Mouse (Mus musculus) stomach, embryonic 15.5 days (tissue): ENCODE data around the gene Myh3. TPM values are rescaled to one million over a fixed set of nuclear protein-coding genes. Genes with fewer than 3 reads are reported as not detected.

ENCODE experiments used
- ATAC-seq: fragments of 200-750 bp; cut with Nextera tagmentation; 2 replicates; pipeline ENCODE4 v1.8.0; 2017; ENCODE audit warnings: low read depth, moderate number of reproducible peaks, moderate TSS enrichment; ENCODE audit not compliant: insufficient read depth, low FRiP score
- H3K27ac ChIP-seq: fragments of 300-500 bp; sonication (generic); 2 replicates; pipeline ENCODE4 v1.5.1; 2015; ENCODE audit warnings: mild to moderate bottlenecking, inconsistent platforms
- H3K27me3 ChIP-seq: fragments of 300-500 bp; sonication (generic); replicated peaks from 2 replicates; pipeline ENCODE4 v1.6.1; 2015; ENCODE audit warnings: inconsistent platforms
- H3K36me3 ChIP-seq: fragments of 300-500 bp; sonication (generic); 2 replicates; pipeline ENCODE4 v1.6.1; 2015; ENCODE audit warnings: inconsistent platforms
- H3K4me1 ChIP-seq: fragments of 300-500 bp; sonication (generic); 2 replicates; pipeline ENCODE4 v1.6.1; 2015; ENCODE audit warnings: inconsistent platforms
- H3K4me2 ChIP-seq: fragments of 300-500 bp; sonication (generic); 2 replicates; pipeline ENCODE4 v1.6.1; 2015; ENCODE audit warnings: mild to moderate bottlenecking, inconsistent platforms
- H3K4me3 ChIP-seq: fragments of 300-500 bp; sonication (generic); replicated peaks from 2 replicates; pipeline ENCODE4 v1.5.1; 2015; ENCODE audit warnings: inconsistent platforms
- H3K9ac ChIP-seq: fragments of 300-500 bp; sonication (generic); 2 replicates; pipeline ENCODE4 v1.6.1; 2015; ENCODE audit warnings: inconsistent platforms
- H3K9me3 ChIP-seq: fragments of 300-500 bp; sonication (generic); 2 replicates; pipeline ENCODE4 v1.6.1; 2016; ENCODE audit warnings: inconsistent platforms
- WGBS: fragments of 180-500 bp; shearing (Covaris S2); methylation state at CpG from one replicate; pipeline ENCODE4 v1.1.7; 2015; 5-methylcytosine and 5-hydroxymethylcytosine counted together
- polyA plus RNA-seq: library from polyadenylated mRNA; unstranded; fragments of >200 nt; fragmentation: Nextera tagmentation; extraction: Ambion mirVana; gene quantifications from 2 replicates; pipeline ENCODE4 v1.2.1, GENCODE M21; 2015

Myh3 gene
- polyA plus RNA-seq, 1 experiment from 2014 or later, result 1.0 TPM

DNA sequence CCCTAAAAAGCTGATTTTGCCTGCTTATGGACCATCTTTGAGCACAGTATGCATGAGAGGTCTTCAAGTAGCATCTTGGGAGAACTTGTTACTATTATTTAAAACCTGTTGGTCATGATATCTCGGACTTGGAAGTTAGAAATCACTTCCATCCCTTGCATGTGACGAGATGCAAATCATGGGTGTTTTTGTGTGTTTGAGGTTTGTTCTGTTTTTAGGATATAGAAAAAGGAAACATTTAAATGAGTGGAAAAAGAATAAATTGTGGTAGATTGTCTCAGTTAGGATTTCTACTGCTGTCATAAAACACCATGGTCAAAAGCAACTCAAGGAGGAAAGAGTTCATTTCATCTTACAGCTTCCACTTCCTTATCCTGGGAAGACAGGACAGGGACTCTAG lies 57.4 kb downstream of the Myh3 start:
- Histone ChIP-seq H3K9ac (no peak overlapping the region), H3K4me2 (no peak overlapping the region)

DNA sequence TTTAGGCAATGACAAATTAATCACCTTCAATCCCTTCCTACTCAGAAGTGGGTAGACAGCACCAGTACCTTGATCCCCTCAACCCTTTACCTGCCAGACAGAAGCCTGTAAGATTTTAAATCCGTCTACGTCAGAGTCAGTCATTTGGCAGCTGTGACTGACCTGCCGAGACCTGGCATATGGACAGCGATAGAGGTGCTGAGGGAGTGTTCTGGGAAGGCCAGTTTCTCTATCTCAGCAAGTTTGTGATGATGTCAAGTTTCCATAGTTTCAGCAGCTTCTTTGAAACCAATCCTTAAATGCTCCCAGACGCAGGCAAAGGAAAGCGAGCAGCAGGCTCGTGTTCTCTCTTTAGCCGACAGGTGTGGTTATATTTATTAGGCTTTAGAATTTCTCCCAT lies 61.5 kb downstream of the Myh3 start:
- Histone ChIP-seq H3K27me3 (no peaks in the 10 kb centered on the region), H3K27ac (no peak overlapping the region), H3K9me3 (no peaks in the 10 kb centered on the region), H3K4me1 (no peaks in the 10 kb centered on the region), H3K36me3 (no peaks in the 10 kb centered on the region), H3K9ac (no peak overlapping the region), H3K4me3 (no peak overlapping the region), H3K4me2 (no peak overlapping the region)
- ATAC-seq, result no peak
- 41% methylated on average over 8 of the region's 8 CpGs for WGBS

More for the DNA sequence above, 57.4 kb downstream of the Myh3 start:
- H3K4me1 ChIP-seq, result no peaks in the 10 kb centered on the region
- no peaks in the 10 kb centered on the region for H3K27me3 ChIP-seq
- no peaks in the 10 kb centered on the region for H3K36me3 ChIP-seq
- 81% methylated on average over 2 of the region's 2 CpGs for WGBS
- no peak overlapping the region for H3K27ac ChIP-seq
- H3K4me3 ChIP-seq, result no peak overlapping the region
- ATAC-seq, result no peak
- H3K9me3 ChIP-seq, result no peaks in the 10 kb centered on the region

DNA sequence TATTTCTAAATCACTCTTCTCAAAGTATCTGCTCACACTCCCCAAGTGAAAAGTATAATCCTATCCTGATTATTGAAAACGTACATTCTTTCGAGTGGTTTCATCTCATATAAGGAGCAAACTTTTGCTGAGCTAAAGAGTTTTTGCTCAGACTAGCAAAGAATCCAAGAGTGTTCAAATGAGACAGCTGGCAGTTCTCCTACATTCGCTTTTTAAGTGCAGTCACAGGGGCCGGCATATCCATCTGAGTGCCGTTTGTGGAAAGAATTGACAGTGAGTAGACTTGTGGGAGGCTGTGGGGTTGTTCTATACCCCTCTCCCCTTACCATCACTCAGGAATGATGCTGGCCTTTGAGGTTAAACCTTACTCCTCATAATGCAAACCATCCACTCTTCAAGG lies 62.1 kb downstream of the Myh3 start:
- Histone ChIP-seq H3K9ac (no peak overlapping the region), H3K9me3 (no peaks in the 10 kb centered on the region), H3K36me3 (no peaks in the 10 kb centered on the region), H3K4me1 (no peaks in the 10 kb centered on the region), H3K4me2 (no peak overlapping the region), H3K4me3 (no peak overlapping the region), H3K27me3 (no peaks in the 10 kb centered on the region), H3K27ac (no peak overlapping the region)
- WGBS, result 40% methylated on average over 5 of the region's 5 CpGs
- ATAC-seq, result no peak

DNA sequence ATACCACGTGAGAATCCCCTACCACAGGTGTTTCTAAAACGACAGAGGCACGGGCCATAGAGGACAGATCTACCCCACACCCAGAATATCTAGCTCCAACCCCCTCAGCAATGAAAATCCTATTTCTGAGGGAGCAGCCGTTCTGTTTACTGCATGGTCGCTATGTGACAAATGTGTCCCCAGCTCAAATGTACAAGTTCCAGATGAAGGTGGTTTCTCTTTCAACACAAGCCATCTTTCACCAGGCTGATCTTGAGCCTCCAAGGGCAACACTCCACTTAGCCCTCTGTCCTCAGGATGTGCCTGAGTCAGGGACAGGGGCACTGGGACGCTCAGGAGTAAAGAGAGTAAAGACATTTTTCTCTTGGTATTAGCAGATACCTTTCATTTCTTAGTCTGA lies 62.9 kb downstream of the Myh3 start:
- Histone ChIP-seq H3K9ac (no peak overlapping the region), H3K36me3 (no peaks in the 10 kb centered on the region), H3K4me3 (no peak overlapping the region), H3K9me3 (no peaks in the 10 kb centered on the region), H3K4me2 (no peak overlapping the region), H3K27me3 (no peaks in the 10 kb centered on the region), H3K4me1 (no peaks in the 10 kb centered on the region), H3K27ac (no peak overlapping the region)
- WGBS, result 57% methylated on average over 6 of the region's 6 CpGs
- ATAC-seq, result no peak

DNA sequence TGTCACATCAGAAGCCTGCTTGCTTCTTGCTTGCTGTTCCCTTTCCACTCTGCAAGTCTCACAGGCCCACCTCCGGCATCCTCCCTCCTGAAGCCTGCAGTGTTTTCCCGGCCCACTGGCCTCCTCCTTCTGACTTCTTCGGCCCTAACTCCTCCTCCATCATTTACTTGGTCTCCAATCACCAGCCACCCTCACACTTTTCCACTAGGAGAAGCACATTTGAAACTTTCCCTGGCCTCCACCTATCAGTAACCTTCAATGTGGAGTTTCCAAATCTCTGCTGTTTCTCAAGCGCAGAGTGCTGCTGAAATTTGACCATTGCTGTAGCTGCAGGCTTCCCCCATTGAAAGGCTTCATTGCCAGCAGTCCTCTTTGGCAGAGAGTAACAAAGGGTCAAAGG lies 63.9 kb downstream of the Myh3 start:
- Histone ChIP-seq H3K27me3 (no peaks in the 10 kb centered on the region), H3K9ac (no peak overlapping the region), H3K9me3 (no peaks in the 10 kb centered on the region), H3K4me2 (no peak overlapping the region), H3K4me3 (no peak overlapping the region), H3K4me1 (no peaks in the 10 kb centered on the region), H3K27ac (no peak overlapping the region), H3K36me3 (no peaks in the 10 kb centered on the region)
- WGBS, result 60% methylated on average over 4 of the region's 4 CpGs
- no peak for ATAC-seq

DNA sequence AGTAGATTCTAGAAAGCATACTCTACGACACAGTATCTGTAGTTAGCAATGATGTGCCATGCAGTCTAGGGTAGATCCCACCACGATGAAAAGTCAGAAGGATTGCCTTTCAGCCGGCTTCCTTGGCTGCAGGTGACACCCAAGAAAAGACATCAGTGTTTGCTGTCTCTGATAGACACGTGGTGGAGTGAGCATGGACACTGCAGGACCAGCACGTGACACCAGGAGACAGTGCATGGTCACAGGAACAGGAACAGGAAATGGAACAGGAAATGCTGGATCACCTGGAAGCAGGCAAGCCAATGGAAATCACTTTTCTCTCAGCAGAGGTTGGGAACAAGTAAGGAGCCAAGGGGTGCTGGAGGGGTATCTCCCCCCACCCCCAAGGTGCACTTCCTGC lies 65.0 kb downstream of the Myh3 start:
- Histone ChIP-seq H3K27ac (no peak overlapping the region), H3K4me3 (no peak overlapping the region), H3K36me3 (no peaks in the 10 kb centered on the region), H3K27me3 (no peaks in the 10 kb centered on the region), H3K4me2 (no peak overlapping the region), H3K9ac (no peak overlapping the region), H3K4me1 (no peaks in the 10 kb centered on the region), H3K9me3 (no peaks in the 10 kb centered on the region)
- 83% methylated on average over 5 of the region's 5 CpGs for WGBS
- ATAC-seq, result no peak

DNA sequence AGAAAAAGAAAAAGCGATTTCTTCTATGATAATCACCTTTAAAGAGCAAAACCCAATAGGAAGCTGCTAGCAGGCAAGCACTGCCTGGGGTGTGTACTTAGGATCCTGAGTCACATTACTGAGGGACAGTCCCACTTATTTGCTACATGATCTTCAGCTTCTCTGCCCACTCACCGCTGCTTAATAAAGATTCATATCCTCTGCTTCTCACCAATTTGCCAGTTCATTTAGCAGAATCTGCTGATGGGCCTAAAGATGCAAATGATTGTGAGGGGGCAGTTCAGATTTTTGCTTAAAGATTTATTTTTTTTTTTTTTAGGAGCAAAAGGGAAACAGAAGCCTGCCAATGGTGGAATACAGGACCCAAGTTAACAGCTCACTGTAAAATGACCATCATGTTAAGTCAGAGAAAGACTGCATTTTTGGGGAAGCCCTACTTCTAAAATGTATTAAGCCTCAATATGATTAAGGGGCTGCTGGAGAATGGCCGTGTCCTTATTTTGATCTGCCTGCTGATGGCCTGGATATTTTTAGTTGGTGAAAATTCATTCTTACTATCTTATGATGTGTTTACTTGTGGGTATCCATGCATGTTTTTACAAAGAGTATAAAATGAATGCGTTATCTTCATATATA lies 65.9 kb downstream of the Myh3 start:
- WGBS, result 88% methylated on average over 4 of the region's 4 CpGs
- no peaks in the 10 kb centered on the region for H3K9me3 ChIP-seq
- no peak overlapping the region for H3K4me2 ChIP-seq
- no peaks in the 10 kb centered on the region for H3K27me3 ChIP-seq
- H3K9ac ChIP-seq, result no peak overlapping the region
- no peaks in the 10 kb centered on the region for H3K36me3 ChIP-seq
- no peaks in the 10 kb centered on the region for H3K4me1 ChIP-seq
- no peak for ATAC-seq
- no peak overlapping the region for H3K4me3 ChIP-seq
- H3K27ac ChIP-seq, result no peak overlapping the region

DNA sequence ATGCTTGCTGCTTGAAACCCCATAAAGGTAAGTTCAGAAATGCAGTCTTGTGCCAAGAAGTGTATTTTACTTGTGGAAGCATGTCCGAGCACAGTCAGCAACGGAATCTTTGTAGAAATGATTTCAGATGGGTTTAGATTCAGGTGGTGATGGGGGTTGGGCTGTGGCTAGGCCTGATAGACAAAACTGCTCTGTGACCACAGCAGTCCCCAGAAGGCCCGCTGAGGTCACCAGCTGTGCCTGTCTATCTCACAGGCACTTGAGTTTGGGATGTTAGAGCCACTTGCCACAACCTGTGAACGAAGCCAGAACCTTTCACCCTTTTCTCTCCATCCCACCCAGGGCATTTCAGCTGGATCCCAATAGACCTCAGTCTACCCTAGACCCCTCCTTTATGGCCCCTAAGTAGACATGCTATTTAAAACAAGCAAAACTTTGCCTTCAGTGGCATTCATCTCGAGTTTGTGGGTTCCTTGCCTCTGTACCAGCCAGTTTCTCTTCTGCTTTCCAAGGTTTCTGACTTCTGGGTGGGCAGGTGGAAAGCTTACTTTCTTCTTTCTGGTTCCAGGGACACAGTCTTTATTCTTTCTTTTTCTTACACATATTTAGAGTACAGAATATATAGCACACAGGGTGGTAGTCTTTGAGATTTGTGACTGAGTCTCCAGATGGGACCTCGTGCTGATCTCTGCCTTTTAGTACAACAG lies 66.6 kb downstream of the Myh3 start:
- Histone ChIP-seq H3K4me1 (no peaks in the 10 kb centered on the region), H3K27me3 (no peaks in the 10 kb centered on the region), H3K4me2 (no peak overlapping the region), H3K9me3 (no peaks in the 10 kb centered on the region), H3K9ac (no peak overlapping the region), H3K4me3 (no peak overlapping the region), H3K27ac (no peak overlapping the region), H3K36me3 (no peaks in the 10 kb centered on the region)
- 60% methylated on average over 6 of the region's 6 CpGs for WGBS
- no peak for ATAC-seq

DNA sequence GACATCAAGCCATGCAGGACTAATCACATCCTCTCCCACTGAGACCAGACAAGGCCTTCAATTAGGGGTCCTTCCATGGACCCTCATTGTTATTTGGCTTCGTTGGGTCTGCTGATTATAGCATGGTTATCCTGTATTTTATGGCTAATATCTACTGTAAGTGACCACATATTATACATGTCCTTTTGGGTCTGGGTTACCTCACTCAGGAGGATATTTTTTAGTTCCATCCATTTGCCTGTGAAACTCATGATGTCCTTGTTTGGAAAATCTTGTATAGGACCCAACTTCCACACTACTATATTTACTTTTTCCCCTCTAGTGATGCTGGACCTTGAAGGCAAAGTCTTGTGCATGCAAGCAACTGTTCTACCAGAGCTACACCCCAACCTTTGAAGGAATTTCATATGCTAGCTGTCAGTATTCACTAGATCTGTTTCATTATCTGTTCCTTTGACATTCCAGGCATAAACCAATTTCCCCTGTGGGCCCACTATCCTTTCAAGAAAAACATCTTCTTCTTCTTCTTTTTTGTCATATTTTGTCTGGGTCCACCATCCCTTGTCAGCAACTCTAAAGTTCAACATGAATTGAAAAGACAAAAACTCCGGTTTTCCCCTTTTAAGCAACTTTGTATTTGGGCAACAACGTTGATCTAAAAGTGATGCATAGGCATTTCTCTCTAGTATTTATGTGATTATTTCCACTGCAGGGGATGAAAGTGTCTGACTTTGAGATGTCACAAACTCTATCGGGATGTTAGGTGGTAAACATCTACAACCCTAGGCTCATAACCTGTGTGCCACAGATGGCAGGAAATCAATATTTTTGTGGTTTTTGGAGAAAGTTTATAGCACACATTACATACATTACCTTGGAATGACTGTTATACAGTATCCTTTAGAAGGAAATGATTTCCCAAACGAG lies 67.6 kb downstream of the Myh3 start:
- no peak overlapping the region for H3K27ac ChIP-seq
- WGBS, result 76% methylated on average over 5 of the region's 5 CpGs
- no peak for ATAC-seq

DNA sequence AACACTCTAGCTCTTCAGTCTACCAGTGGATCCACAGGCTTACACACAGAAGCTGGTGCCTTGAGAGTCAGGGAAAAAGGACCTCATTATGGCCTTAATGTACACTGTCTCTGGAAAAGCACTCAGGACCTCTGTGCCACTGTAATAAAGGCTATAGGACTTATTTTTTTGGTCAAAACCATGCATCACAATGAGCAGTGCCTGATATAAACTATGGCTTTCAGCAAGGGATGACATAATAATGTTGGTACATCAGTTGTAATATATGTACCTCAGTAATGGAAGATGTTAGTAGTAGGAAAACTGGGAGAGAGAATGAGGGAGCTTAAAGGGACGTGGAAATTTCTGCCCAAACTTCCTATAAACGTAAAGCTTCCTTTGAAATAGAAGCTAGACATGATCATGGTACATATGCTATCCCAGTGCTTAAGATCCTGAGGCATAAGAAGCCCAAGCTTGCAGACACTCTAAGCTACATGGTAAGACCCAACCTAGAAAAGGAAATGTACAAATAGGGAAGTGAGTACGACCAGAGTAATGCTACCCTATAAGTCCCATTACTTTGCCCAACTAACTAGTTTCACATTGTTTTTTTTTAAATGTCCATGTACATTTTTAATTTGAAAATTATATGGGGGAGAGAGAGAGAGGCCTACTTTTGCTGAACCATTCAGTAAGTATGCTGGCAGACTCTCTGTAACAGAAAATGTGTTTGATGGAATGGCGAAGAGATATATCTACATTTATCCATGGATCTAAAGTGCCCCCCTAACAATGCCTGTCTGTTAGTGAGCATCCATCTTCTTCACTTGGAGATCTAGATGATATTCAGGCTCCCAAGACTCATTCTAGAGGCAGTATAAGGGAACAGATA lies 68.5 kb downstream of the Myh3 start:
- Histone ChIP-seq H3K4me1 (no peaks in the 10 kb centered on the region), H3K36me3 (no peaks in the 10 kb centered on the region), H3K4me2 (no peak overlapping the region), H3K4me3 (no peak overlapping the region), H3K27me3 (no peaks in the 10 kb centered on the region), H3K27ac (no peak overlapping the region), H3K9me3 (no peaks in the 10 kb centered on the region), H3K9ac (no peak overlapping the region)
- no peak for ATAC-seq
- 85% methylated on average over 4 of the region's 4 CpGs for WGBS

More for the DNA sequence above, 67.6 kb downstream of the Myh3 start:
- Histone ChIP-seq H3K9me3 (no peaks in the 10 kb centered on the region), H3K9ac (no peak overlapping the region), H3K27me3 (no peaks in the 10 kb centered on the region), H3K4me3 (no peak overlapping the region), H3K4me1 (no peaks in the 10 kb centered on the region), H3K4me2 (no peak overlapping the region), H3K36me3 (no peaks in the 10 kb centered on the region)

DNA sequence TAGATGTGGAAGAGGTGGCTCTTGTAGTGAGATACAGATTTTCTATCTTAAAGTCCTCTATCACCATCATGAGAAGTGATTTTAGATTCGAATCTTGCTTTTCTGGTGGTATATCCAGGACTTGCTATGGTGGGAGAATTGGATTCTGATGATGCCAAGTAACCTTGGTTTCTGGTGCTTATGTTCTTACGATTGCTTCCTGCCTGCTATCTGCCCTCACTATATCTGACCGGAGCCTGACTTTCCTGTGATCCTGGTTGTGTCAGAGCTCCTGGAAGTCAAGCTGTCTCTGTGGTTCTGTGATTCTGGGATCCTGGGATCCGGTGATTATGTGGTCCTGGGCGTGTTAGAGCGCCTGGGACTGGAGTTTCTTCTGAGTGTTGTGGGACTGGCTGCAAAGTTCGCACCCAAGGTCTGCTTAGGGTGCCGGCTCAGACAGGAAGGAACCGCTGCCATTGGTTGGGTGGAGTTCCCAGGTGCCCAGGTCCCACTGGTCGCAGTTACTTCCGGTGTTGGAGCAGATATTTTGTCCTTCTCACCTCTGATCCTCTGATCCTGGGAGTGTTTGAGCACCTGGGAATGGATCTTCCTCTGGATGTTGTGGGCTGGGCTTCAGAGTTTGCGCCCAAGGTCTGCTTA lies 69.3 kb downstream of the Myh3 start:
- Histone ChIP-seq H3K4me3 (no peak overlapping the region), H3K27ac (no peak overlapping the region), H3K4me1 (no peaks in the 10 kb centered on the region), H3K27me3 (no peaks in the 10 kb centered on the region), H3K36me3 (no peaks in the 10 kb centered on the region), H3K9me3 (no peaks in the 10 kb centered on the region), H3K9ac (no peak overlapping the region), H3K4me2 (no peak overlapping the region)
- no peak for ATAC-seq
- WGBS, result 90% methylated on average over 12 of the region's 12 CpGs
